Mouse (Mus musculus) left cerebral cortex, adult 8-10 months (tissue): ENCODE measurements around the gene Ago4. TPM values are rescaled to one million over a fixed set of nuclear protein-coding genes. Genes with fewer than 3 reads are reported as not detected.

ENCODE experiments used
- DNase-seq, 2 experiments: peaks; one replicate each; pipeline ENCODE4 v3.0.0; 2022; ENCODE audit warnings: low spot score in 2 of 2
- total RNA-seq, 4 experiments: library from RNA; stranded (reverse); gene quantifications; 2 replicates each; pipeline ENCODE4 v1.2.4; 2022

Gene Ago4
- total RNA-seq, 4 experiments from 2014 or later: 7.1 to 8.8 (median 7.7) TPM

GRCm38 (mm10) chr4:126526164-126526563 lies 7.1 kb downstream of the Ago4 start:
- no peak for DNase-seq

DNA sequence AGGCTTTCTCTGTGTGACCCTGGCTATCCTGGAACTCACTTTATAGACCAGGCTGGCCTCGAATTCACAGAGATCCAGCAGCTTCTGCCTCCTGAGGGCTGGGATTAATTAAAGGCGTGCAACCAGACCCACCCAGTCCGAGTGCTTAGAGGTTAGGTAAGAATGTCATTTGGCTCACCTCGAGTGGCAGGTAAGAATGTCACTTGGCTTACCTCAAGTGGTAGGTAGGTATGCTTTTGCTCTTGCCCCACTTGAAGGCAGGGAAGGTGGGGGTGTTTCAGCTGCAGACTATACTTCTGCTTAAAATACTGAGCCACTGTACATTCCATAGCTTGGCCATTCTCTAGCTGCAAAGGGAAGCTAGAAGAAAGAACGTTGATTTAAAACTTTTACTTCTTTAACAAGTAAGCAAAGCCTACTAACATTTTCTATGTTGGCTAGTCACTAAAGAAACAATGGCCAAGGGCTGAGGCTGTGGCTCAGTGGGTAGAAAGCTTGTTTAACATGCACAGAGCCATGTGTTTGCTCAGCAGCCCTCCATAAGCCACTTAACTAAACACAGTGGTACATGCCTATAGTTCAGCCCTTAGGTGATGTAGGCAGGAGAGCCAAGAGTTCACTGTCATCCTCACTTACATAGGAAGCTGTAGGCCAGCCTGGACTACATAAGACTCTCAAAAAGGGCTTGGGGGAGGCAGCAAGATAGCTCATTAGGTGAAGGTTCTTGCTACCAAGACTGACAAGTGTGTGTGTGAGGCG lies 20.8 kb downstream of the Ago4 start:
- no peak for DNase-seq

GRCm38 (mm10) chr4:126511013-126511412 lies 22.3 kb downstream of the Ago4 start:
- DNase-seq: no peak

DNA sequence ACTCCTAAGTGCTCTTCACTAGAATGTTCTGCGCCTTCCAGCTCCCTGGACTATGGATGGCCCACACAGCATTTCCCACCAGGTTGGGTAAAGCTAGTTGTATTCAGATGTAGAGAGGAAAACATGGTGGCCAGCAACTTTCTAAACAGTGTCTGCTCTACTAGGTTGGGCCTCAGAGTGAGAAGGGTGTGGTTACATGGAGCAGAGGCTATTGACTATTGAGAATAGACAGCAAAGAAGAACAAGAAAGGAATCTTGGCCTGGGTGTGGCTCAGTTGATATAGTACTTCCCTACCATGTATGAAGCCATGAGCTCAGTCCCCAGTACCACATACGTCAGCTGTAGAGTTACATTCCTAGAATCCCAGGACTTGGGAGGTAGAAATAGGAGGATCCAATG lies 24.2 kb downstream of the Ago4 start:
- no peak for DNase-seq

DNA sequence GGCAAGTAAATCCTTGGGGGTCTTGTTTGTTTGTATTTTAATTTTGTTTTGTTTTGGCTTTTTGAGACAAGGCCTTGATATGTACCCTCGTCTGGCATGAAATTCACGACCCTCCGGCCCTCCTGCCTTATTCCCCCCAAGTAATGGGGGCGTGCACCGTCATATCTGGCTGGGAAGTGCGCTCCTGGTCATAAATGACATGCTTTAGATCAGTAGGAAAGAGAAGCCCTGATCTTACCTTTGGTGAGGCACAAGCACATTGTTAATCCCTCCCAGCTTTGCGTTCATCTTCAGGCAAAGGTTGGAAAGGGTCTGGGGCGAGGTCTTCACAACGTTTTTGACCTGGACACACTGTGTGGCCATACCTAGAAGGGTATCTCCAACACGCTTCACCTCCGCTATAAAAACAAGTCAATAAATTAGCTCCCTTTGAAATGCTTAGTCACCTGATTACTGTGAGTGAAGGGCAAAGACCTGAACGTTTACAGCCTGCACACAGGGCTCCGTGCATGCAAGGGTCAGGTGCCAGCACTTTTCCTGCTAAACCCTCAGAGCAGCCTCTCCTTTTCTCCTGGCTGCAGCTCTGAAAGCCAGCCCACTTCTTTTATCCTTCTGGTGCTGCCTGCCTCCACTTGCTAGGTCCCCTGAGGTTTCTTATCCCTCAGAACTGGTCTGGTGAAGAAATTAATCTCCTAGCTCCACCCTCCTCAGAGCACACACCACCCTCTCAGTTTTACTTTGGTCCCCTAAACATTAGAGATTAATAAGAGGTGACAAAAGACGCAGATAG lies 25.0 kb downstream of the Ago4 start:
- DNase-seq: no peak

- DNase-seq: no peak
Observed at GRCm38 (mm10) chr4:126502977-126503309, 30.3 kb downstream of the Ago4 start.

DNA sequence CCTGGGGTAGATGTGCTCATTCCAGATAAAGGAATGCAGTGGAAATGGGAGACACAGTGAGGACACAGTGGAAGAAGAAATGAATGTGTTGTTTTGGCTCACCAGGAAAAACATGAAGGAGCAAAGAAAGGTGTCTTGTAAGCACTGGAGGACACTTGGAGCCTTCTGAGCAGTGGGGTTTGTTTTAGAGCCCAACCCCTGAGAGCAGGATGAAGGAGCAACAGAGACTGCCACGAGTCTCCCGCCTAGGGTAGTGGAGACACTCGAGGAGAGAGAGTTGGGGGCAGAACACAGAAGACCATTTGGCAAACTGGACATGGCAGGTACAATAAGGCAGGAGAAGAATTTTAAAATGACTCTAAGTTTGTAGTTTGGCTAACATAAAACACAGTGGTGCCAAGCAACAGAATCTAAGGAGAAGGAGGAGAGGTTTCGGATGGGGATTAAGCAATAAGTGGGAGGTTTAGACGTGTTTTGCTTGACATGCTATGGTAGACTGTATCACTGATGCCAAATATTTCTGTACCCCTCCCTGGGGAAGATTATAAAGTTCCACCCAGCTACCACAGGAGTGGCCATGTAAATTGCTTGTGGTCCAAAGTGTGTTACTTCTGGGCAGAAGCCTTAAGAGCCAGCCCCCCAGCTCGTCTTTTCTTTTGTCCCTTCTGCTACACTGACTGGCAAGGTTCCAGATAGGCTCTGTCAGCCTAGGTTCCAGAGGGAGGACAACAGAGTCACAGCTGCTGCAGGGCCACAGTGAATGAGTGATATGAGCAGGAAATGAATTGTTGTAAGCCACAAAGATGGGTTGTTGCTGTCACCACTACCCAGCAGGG lies 30.9 kb downstream of the Ago4 start:
- DNase-seq: no peak

GRCm38 (mm10) chr4:126498601-126499000 lies 34.7 kb downstream of the Ago4 start:
- DNase-seq: no peak

- no peak for DNase-seq
Observed at GRCm38 (mm10) chr4:126496963-126497362, 36.3 kb downstream of the Ago4 start.

- no peak for DNase-seq
Observed at GRCm38 (mm10) chr4:126495942-126496790, 37.1 kb downstream of the Ago4 start.

DNA sequence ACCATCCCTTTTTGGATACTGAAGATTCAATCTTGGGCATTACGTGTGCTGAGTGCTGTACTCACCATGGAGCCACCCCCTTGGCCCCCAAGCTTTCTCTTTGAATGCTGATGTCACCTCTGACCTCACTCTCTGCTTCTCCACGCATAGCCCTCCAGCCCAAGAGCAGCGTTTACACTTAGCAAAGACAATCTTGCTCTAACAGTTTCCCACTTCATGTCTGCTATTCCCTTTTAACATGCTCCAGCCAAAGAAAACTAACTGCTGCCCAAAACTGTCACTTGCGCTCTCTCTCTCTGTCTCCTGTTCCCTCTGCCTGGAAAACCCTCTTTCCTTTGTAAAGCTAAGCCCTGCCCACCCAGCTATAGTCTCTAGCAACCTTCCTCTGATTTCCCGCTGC lies 37.8 kb downstream of the Ago4 start:
- DNase-seq: no peak

DNA sequence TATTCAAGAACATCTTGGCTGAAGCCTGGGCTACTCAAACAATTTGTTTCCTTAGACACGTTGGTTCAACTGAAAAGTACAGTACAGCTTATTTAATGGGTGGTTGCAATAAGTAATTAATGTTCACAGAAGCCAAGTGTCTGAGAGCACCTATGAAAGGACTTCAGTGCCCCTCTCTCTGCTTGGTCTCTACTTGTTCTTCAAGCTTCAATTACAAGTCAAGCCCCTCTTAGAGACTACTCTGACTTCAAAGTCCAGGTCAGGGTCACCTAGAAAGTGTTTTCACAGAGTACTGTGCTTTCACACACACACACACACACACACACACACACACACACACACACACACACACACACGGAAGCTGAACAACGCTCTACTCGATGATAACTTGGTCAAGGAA lies 39.9 kb downstream of the Ago4 start:
- DNase-seq: no peak

DNA sequence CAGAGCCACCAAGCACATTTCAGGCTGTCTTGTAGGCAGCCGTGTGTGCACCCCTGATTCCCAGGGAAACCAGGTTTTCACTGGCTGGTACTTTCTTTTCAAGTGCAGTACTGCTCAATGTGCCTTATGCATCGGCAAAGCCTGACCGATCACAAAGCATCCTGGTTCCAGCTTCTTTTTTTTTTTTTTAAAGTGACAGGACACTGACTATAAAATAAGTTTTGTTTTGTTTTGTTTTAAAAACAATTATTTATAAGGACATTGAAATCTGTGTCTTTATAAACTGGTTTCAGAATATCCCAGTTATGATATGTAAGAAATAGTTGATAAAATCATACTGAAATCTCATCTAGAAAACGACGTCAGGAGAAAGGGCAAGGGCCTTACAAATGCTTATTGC lies 41.3 kb downstream of the Ago4 start:
- no peak for DNase-seq

- DNase-seq: no peak
Observed at GRCm38 (mm10) chr4:126490726-126491125, 42.5 kb downstream of the Ago4 start.

GRCm38 (mm10) chr4:126489811-126490210 lies 43.5 kb downstream of the Ago4 start:
- DNase-seq: no peak

DNA sequence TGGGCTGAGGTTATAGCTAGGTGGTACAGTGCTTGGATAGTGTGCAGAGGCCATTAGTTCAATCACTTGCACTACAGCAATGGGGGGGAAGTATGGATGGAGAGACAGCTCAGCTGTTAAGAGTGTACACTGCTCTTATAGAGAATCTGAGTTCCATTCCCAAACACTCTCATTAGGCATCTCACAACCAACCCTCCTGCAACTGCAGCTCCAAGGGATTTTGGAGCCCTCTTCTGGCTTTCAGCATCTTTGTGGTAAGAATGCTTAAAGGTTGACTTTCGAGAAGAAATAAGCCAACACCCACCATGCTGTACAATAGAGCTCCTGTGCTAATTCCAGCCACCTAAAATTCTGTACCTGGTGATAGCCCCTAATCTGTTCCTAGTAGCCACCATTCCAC lies 47.1 kb downstream of the Ago4 start:
- DNase-seq: no peak

DNA sequence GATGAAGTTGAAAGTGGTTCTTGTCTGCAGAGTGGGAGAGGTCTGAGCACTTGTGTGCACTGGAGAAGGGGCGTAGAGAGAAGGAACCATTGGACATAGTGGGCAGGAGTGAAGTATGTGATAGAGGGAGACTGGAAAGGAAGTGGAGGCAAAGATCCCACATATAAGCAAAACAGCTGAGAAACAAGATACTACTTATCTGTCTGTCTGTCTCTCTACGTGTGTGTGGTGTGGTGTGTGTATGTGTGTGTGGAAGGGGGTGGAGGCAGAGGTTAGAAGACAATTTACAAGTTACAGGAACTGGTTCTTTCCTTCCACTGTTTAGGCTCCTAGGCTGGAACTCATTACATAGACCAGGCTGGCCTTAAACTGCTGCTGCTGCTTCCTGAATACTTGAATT lies 48.2 kb downstream of the Ago4 start:
- no peak for DNase-seq

- DNase-seq: no peak
Observed at GRCm38 (mm10) chr4:126483874-126484273, 49.4 kb downstream of the Ago4 start.

DNA sequence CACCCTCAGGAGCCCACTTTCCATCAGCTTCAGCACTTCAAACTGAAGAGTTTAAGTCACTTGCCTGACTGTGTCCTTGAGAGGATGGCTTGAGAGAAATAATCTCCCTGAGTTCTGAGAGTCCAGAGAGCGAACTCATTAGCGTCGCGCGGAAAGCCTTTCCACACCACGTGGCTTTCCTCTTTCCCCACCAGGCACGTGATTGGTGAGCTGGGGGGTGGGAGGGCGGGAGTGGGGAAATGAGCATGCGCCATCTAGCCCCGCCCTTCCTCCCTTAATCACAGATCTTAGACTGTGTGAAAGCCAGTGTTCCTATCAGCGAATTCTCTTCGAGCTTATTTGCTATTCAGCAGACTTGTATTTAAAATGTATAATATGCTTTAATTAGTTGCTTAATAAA lies 50.3 kb downstream of the Ago4 start:
- DNase-seq: no peak

GRCm38 (mm10) chr4:126481461-126481860 lies 51.8 kb downstream of the Ago4 start:
- no peak for DNase-seq

- no peak for DNase-seq
Observed at GRCm38 (mm10) chr4:126480288-126480687, 53.0 kb downstream of the Ago4 start.
